Mouse (Mus musculus) skeletal muscle tissue, postnatal 0 days (tissue): ENCODE results near the gene Cdc27. TPM values are rescaled to one million over a fixed set of nuclear protein-coding genes. Genes with fewer than 3 reads are reported as not detected.

Source experiments
- polyA plus RNA-seq: library from polyadenylated mRNA; unstranded; fragments of >200 nt; fragmentation: Nextera tagmentation; extraction: Ambion mirVana; gene quantifications from 2 replicates; pipeline ENCODE4 v1.2.1, GENCODE M21; 2015

The Cdc27 gene
- 18.3 and 19.6 TPM in 2 replicates for polyA plus RNA-seq

DNA sequence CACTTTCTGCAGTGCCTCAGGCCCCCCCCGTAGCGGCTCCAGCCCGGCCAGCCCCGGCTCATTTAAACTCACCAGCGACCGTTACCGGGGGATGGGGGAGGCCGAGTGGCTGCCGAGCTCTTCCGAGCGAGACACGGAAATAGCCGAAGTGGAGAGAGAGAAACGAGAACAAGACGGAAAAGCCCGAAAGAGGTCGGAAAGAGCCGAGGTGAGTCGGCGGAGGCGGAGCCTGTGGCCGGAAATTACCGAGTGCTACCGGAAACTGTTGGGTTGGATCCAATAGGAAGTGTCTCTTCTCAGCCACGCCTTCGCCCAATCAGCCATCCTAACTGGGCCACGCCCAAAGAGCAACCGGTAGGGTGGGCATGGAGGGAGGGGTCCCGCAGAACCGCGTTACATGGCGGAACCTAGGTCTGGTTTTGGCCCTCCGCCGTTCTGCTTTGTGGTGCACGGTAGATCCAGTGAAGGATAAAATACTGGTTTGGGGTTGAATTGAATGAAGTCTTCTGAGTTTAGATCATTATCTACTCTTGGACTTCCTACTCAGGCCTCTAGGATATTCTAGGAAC, at the start of gene Cdc27, which contains the start of gene Myl4:
TSS of gene Cdc27 (minus strand) at position 215 of the 569 bp plus-strand sequence.
TSS of gene Myl4 (plus strand) at position 258 of the 569 bp plus-strand sequence.

DNA sequence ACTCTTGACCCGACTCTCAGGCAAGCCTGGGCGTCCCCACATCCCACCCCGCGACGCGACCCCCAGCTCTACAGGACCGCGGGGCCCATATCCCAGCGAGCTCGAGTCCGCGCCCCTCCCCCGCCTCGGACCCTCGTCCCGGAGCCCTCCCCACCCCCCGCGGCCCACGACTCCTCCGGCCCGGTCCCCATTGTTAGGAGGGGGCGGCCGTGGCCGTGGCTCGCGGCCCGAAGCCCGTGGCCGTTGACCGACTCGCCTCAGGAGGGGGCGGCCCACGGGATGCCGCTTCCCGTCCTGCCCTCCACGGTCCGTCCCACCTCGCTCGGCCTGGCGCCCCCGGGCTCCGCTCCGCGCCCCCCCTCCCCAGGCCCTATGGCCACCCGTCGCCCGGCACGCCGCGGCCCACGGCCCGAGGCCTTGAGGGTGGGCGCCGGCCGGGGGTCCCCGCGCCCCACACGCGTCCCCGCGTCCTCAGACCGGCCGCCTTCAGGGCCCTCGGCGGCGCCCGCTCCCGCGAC, 81.6 kb downstream of the Cdc27 start, which contains the start of gene Kansl1:
TSS of gene Kansl1 (minus strand) at position 111 of the 518 bp plus-strand sequence.

Other genes starting within 250 kb of the Cdc27 start
- gene Kansl1, start 81.8 kb downstream of the Cdc27 start, polyA plus RNA-seq = 7.5 and 7.6 TPM in 2 replicates
- 839 and 965 TPM in 2 replicates for gene Myl4, start within 50 bp of the Cdc27 start, polyA plus RNA-seq
- gene Itgb3, start 57.4 kb upstream of the Cdc27 start, polyA plus RNA-seq = 4.0 and 4.2 TPM in 2 replicates
- not detected in 2 replicates for gene Gm11639, start 135.1 kb upstream of the Cdc27 start, polyA plus RNA-seq